Mouse (Mus musculus): Measurements from ENCODE around the gene Zfp592.

The Zfp592 gene

DNA sequence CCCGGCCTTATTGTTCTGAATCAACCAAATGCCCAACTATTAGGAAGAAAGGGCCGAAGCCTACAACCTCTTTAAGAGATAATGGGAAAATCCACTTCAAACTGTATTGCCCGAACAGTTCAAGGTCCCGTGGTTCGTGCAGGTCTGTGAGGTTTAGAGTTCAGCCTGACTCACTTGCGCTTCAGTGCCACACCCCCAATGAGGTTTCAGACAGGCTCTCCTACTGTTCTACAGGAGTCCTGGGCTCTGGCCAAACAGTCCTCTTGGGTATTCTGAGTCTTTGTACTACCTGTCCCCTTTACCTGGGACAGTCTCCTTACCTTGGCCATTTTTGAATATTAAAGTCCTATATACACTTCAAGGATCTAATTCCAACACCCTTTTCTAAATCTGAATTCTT is 3.2 kb upstream of the Zfp592 start:
- no peak for TF ChIP-seq POU5F1 (IDR thresholded peaks at IDR 0.05; ENCODE audit: borderline replicate concordance, low read length)
- TF ChIP-seq NANOG (IDR thresholded peaks at IDR 0.05; ENCODE audit: borderline replicate concordance, low read length) = no peak
- no peak for TF ChIP-seq CTCF (conservative IDR thresholded peaks at IDR 0.05; ENCODE audit: low read length)

GRCm38 (mm10) chr7:80991589-80991988 is 1.9 kb upstream of the Zfp592 start:
- peaks cover 13% of the 10 kb centered on the region; the same call in 1 of the 2 replicates for H3K27me3 ChIP-seq (ENCODE audit: insufficient read depth, low read length)
- no peak for TF ChIP-seq CTCF (conservative IDR thresholded peaks at IDR 0.05; ENCODE audit: low read length)
- no peak for TF ChIP-seq NANOG (IDR thresholded peaks at IDR 0.05; ENCODE audit: borderline replicate concordance, low read length)
- no peak for TF ChIP-seq POU5F1 (IDR thresholded peaks at IDR 0.05; ENCODE audit: borderline replicate concordance, low read length)
- no peak overlapping the region for H3K4me3 ChIP-seq (replicated peaks; ENCODE audit: low read length)
- H3K9me3 ChIP-seq (ENCODE audit: low read length) = no peaks in the 10 kb centered on the region
- peaks cover 31% of the 10 kb centered on the region for H3K4me1 ChIP-seq (replicated peaks; ENCODE audit: low read depth, low read length)
- no peaks in the 10 kb centered on the region for H3K36me3 ChIP-seq (ENCODE audit: insufficient read depth, low read length)

More for the DNA sequence above, 3.2 kb upstream of the Zfp592 start:
- peaks cover 26% of the 10 kb centered on the region for H3K4me1 ChIP-seq (replicated peaks; ENCODE audit: low read depth, low read length)
- H3K4me3 ChIP-seq (replicated peaks; ENCODE audit: low read length) = no peak overlapping the region
- peaks cover 13% of the 10 kb centered on the region; the same call in 1 of the 2 replicates for H3K27me3 ChIP-seq (ENCODE audit: insufficient read depth, low read length)
- H3K9me3 ChIP-seq (ENCODE audit: low read length) = no peaks in the 10 kb centered on the region
- H3K36me3 ChIP-seq (ENCODE audit: insufficient read depth, low read length) = no peaks in the 10 kb centered on the region

GRCm38 (mm10) chr7:80992063-80992462 is 1.4 kb upstream of the Zfp592 start:
- H3K9me3 ChIP-seq (ENCODE audit: low read length) = no peaks in the 10 kb centered on the region
- H3K4me1 ChIP-seq (replicated peaks; ENCODE audit: low read depth, low read length) = peaks cover 31% of the 10 kb centered on the region
- H3K4me3 ChIP-seq (replicated peaks; ENCODE audit: low read length) = peak overlapping the region; percentile 93
- peaks cover 13% of the 10 kb centered on the region; the same call in 1 of the 2 replicates for H3K27me3 ChIP-seq (ENCODE audit: insufficient read depth, low read length)
- no peaks in the 10 kb centered on the region for H3K36me3 ChIP-seq (ENCODE audit: insufficient read depth, low read length)
- no peak for TF ChIP-seq POU5F1 (IDR thresholded peaks at IDR 0.05; ENCODE audit: borderline replicate concordance, low read length)
- TF ChIP-seq NANOG (IDR thresholded peaks at IDR 0.05; ENCODE audit: borderline replicate concordance, low read length) = no peak
- no peak for TF ChIP-seq CTCF (conservative IDR thresholded peaks at IDR 0.05; ENCODE audit: low read length)

- TF ChIP-seq NANOG (IDR thresholded peaks at IDR 0.05; ENCODE audit: borderline replicate concordance, low read length) = no peak
- no peak for TF ChIP-seq CTCF (conservative IDR thresholded peaks at IDR 0.05; ENCODE audit: low read length)
- TF ChIP-seq POU5F1 (IDR thresholded peaks at IDR 0.05; ENCODE audit: borderline replicate concordance, low read length) = no peak
- Histone ChIP-seq H3K27me3 (ENCODE audit: insufficient read depth, low read length) (peaks cover 13% of the 10 kb centered on the region; the same call in 1 of the 2 replicates), H3K9me3 (ENCODE audit: low read length) (no peaks in the 10 kb centered on the region), H3K4me3 (replicated peaks; ENCODE audit: low read length) (peak overlapping the region; percentile 93), H3K4me1 (replicated peaks; ENCODE audit: low read depth, low read length) (peaks cover 31% of the 10 kb centered on the region), H3K36me3 (ENCODE audit: insufficient read depth, low read length) (no peaks in the 10 kb centered on the region)
Measured at GRCm38 (mm10) chr7:80992631-80992979, 876 bp upstream of the Zfp592 start.

GRCm38 (mm10) chr7:80993834-80994662 is 567 bp downstream of the Zfp592 start:
- TF ChIP-seq POU5F1 (IDR thresholded peaks at IDR 0.05; ENCODE audit: borderline replicate concordance, low read length) (no peak), CTCF (conservative IDR thresholded peaks at IDR 0.05; ENCODE audit: low read length) (no peak), NANOG (IDR thresholded peaks at IDR 0.05; ENCODE audit: borderline replicate concordance, low read length) (no peak)
- Histone ChIP-seq H3K4me3 (replicated peaks; ENCODE audit: low read length) (peak overlapping the region; percentile 93), H3K27me3 (ENCODE audit: insufficient read depth, low read length) (peaks cover 13% of the 10 kb centered on the region; the same call in 1 of the 2 replicates)

GRCm38 (mm10) chr7:80994663-80995005 is 1.2 kb downstream of the Zfp592 start:
- H3K36me3 ChIP-seq (ENCODE audit: insufficient read depth, low read length) = no peaks in the 10 kb centered on the region
- peak overlapping the region; percentile 93 for H3K4me3 ChIP-seq (replicated peaks; ENCODE audit: low read length)
- peaks cover 13% of the 10 kb centered on the region; the same call in 1 of the 2 replicates for H3K27me3 ChIP-seq (ENCODE audit: insufficient read depth, low read length)
- no peaks in the 10 kb centered on the region for H3K9me3 ChIP-seq (ENCODE audit: low read length)
- peaks cover 31% of the 10 kb centered on the region for H3K4me1 ChIP-seq (replicated peaks; ENCODE audit: low read depth, low read length)
- TF ChIP-seq CTCF (conservative IDR thresholded peaks at IDR 0.05; ENCODE audit: low read length) (no peak), POU5F1 (IDR thresholded peaks at IDR 0.05; ENCODE audit: borderline replicate concordance, low read length) (no peak), NANOG (IDR thresholded peaks at IDR 0.05; ENCODE audit: borderline replicate concordance, low read length) (no peak)

More at GRCm38 (mm10) chr7:80993834-80994662, 567 bp downstream of the Zfp592 start:
- Histone ChIP-seq H3K36me3 (ENCODE audit: insufficient read depth, low read length) (no peaks in the 10 kb centered on the region), H3K4me1 (replicated peaks; ENCODE audit: low read depth, low read length) (peaks cover 31% of the 10 kb centered on the region), H3K9me3 (ENCODE audit: low read length) (no peaks in the 10 kb centered on the region)

- Histone ChIP-seq H3K4me3 (replicated peaks; ENCODE audit: low read length) (no peak overlapping the region), H3K36me3 (ENCODE audit: insufficient read depth, low read length) (no peaks in the 10 kb centered on the region), H3K27me3 (ENCODE audit: insufficient read depth, low read length) (peaks cover 13% of the 10 kb centered on the region; the same call in 1 of the 2 replicates), H3K4me1 (replicated peaks; ENCODE audit: low read depth, low read length) (peaks cover 31% of the 10 kb centered on the region), H3K9me3 (ENCODE audit: low read length) (no peaks in the 10 kb centered on the region)
- TF ChIP-seq NANOG (IDR thresholded peaks at IDR 0.05; ENCODE audit: borderline replicate concordance, low read length) (no peak), POU5F1 (IDR thresholded peaks at IDR 0.05; ENCODE audit: borderline replicate concordance, low read length) (no peak), CTCF (conservative IDR thresholded peaks at IDR 0.05; ENCODE audit: low read length) (no peak)
Measured at GRCm38 (mm10) chr7:80995266-80996146, 2.0 kb downstream of the Zfp592 start.

GRCm38 (mm10) chr7:80997776-80998175 is 4.3 kb downstream of the Zfp592 start:
- H3K4me1 ChIP-seq (replicated peaks; ENCODE audit: low read depth, low read length) = peaks cover 29% of the 10 kb centered on the region
- H3K36me3 ChIP-seq (ENCODE audit: insufficient read depth, low read length) = no peaks in the 10 kb centered on the region
- TF ChIP-seq POU5F1 (IDR thresholded peaks at IDR 0.05; ENCODE audit: borderline replicate concordance, low read length) (no peak), NANOG (IDR thresholded peaks at IDR 0.05; ENCODE audit: borderline replicate concordance, low read length) (no peak), CTCF (conservative IDR thresholded peaks at IDR 0.05; ENCODE audit: low read length) (no peak)
- H3K27me3 ChIP-seq (ENCODE audit: insufficient read depth, low read length) = no peaks in the 10 kb centered on the region
- H3K9me3 ChIP-seq (ENCODE audit: low read length) = no peaks in the 10 kb centered on the region
- no peak overlapping the region for H3K4me3 ChIP-seq (replicated peaks; ENCODE audit: low read length)
